Mouse (Mus musculus): Measurements from ENCODE around the gene Eif4e3. TPM values are rescaled to one million over a fixed set of nuclear protein-coding genes. Genes with fewer than 3 reads are reported as not detected.

Gene Eif4e3
- polyA plus RNA-seq, 1 experiment from 2014 or later: 18.5 TPM

- Histone ChIP-seq H3K27ac (no peak overlapping the region), H3K9ac (no peak overlapping the region), H3K4me3 (no peak overlapping the region), H3K9me3 (no peaks in the 10 kb centered on the region), H3K4me1 (peaks cover 27% of the 10 kb centered on the region), H3K36me3 (no peaks in the 10 kb centered on the region), H3K27me3 (no peaks in the 10 kb centered on the region), H3K4me2 (replicated peaks) (no peak overlapping the region)
- 54% methylated on average over 5 of the region's 5 CpGs for WGBS
- ATAC-seq (ENCODE audit: low FRiP score, low read depth): no peak
Observed at GRCm38 (mm10) chr6:99599229-99599628, 67.3 kb downstream of the Eif4e3 start.

- Histone ChIP-seq H3K4me2 (replicated peaks) (no peak overlapping the region), H3K27ac (no peak overlapping the region), H3K36me3 (no peaks in the 10 kb centered on the region), H3K4me1 (no peaks in the 10 kb centered on the region), H3K9ac (no peak overlapping the region), H3K9me3 (no peaks in the 10 kb centered on the region), H3K4me3 (no peak overlapping the region), H3K27me3 (no peaks in the 10 kb centered on the region)
- 61% methylated on average over 6 of the region's 6 CpGs for WGBS
- no peak for ATAC-seq (ENCODE audit: low FRiP score, low read depth)
Observed at GRCm38 (mm10) chr6:99577040-99577439, 89.5 kb downstream of the Eif4e3 start.

- Histone ChIP-seq H3K27ac (no peak overlapping the region), H3K36me3 (no peaks in the 10 kb centered on the region), H3K4me2 (replicated peaks) (no peak overlapping the region), H3K27me3 (no peaks in the 10 kb centered on the region), H3K9me3 (no peaks in the 10 kb centered on the region), H3K4me3 (no peak overlapping the region), H3K4me1 (no peaks in the 10 kb centered on the region), H3K9ac (no peak overlapping the region)
- 83% methylated on average over 6 of the region's 6 CpGs for WGBS
- ATAC-seq (ENCODE audit: low FRiP score, low read depth): no peak
Observed at GRCm38 (mm10) chr6:99575633-99576032, 90.9 kb downstream of the Eif4e3 start.

Other genes with a start within 250 kb of the Eif4e3 start
- 137 and 141 TPM in 2 replicates for gene Foxp1, start 144.1 kb downstream of the Eif4e3 start, polyA plus RNA-seq (2015; fragmentation: Nextera tagmentation; extraction: Ambion mirVana)
- gene Gm20696, start within 50 bp of the Eif4e3 start, polyA plus RNA-seq (2015; fragmentation: Nextera tagmentation; extraction: Ambion mirVana): 6.0 and 6.5 TPM in 2 replicates
- gene Gpr27, start 25.9 kb upstream of the Eif4e3 start, polyA plus RNA-seq (2015; fragmentation: Nextera tagmentation; extraction: Ambion mirVana): 5.9 and 6.1 TPM in 2 replicates
- 1.8 and 2.5 TPM in 2 replicates for gene Prok2, start 59.6 kb upstream of the Eif4e3 start, polyA plus RNA-seq (2015; fragmentation: Nextera tagmentation; extraction: Ambion mirVana)

Measured in limb, embryonic 13.5 days (tissue).